In genomic region chr6:54067380-54067779, GRCm38 (mm10) we compare ENCODE assay signal across 26 mouse cellular contexts.
"Had no signal": no experiment of that assay in that cellular context is flagged by ENCODE, and none has a peak within 500 bp of the region (broad histone marks: within the 10 kb centered on the region; RNA-seq: fewer than 3 reads in every experiment).

No protein-coding gene starts in this region.

- H3K4me3 ChIP-seq: gastrocnemius, adult 2 months; heart, embryonic 13.5 days; heart, embryonic 15.5 days; hindbrain, embryonic 13.5 days; hindbrain, embryonic 15.5 days; kidney, embryonic 15.5 days; layer of hippocampus, adult 2 months; left cerebral cortex, adult 2 months; limb, embryonic 13.5 days; liver, embryonic 13.5 days; liver, embryonic 15.5 days had no signal

- H3K27ac ChIP-seq: gastrocnemius, adult 2 months; heart, embryonic 13.5 days; heart, embryonic 15.5 days; hindbrain, embryonic 13.5 days; hindbrain, embryonic 15.5 days; hindbrain, postnatal 0 days; kidney, embryonic 15.5 days; kidney, postnatal 0 days; layer of hippocampus, adult 2 months; left cerebral cortex, adult 2 months; limb, embryonic 13.5 days; liver, embryonic 13.5 days; liver, embryonic 15.5 days had no signal

- H3K27me3 ChIP-seq: heart, embryonic 13.5 days; heart, embryonic 15.5 days; hindbrain, embryonic 13.5 days; hindbrain, embryonic 15.5 days; kidney, embryonic 15.5 days; limb, embryonic 13.5 days; liver, embryonic 13.5 days; liver, embryonic 15.5 days had no signal

- DNase-seq: gastrocnemius, adult 2 months; gastrocnemius, postnatal 10 days; gastrocnemius, postnatal 25 days; heart, adult 18-20 months; heart, postnatal 14 days; heart, postnatal 36 days; kidney, adult 11 months; kidney, adult 2 months; kidney, adult 9 months; kidney, postnatal 14 days; kidney, postnatal 36 days; liver; liver, embryonic 13.5 days; liver, postnatal 0 days had no signal

- ATAC-seq: hindbrain, postnatal 0 days; intestine, embryonic 16.5 days; liver, postnatal 0 days had no signal
